In genomic region chr3:52100926-52101325, GRCm38 (mm10) we compare ENCODE assay signal across 8 mouse cellular contexts. TPM values are rescaled to one million over a fixed set of nuclear protein-coding genes. Genes with fewer than 3 reads are reported as not detected.
DNase-seq lines count a peak whose midpoint lies in the region; ATAC-seq and TF ChIP-seq lines count a peak whose summit lies in the region.

No protein-coding gene starts in this region.

- 35% methylated on average over 9 of the region's 9 CpGs for WGBS in forebrain, embryonic 13.5 days
- 35% methylated on average over 9 of the region's 9 CpGs for WGBS in intestine, postnatal 0 days
- 31% methylated on average over 9 of the region's 9 CpGs for WGBS in neural tube, embryonic 12.5 days

- intact Hi-C loops in left cerebral cortex, postnatal 14 days (cut with DNase I): loop anchor here (5.0 kb wide), 2 partner anchors 54 to 399 kb away; no protein-coding TSS in a partner anchor

- peak overlapping the region; percentile 95 for H3K9ac ChIP-seq in forebrain, embryonic 13.5 days
- no peak overlapping the region for H3K9ac ChIP-seq in intestine, postnatal 0 days (ENCODE audit: low read depth, low read length)
- peak overlapping the region; percentile 95; the same call in 1 of the 2 replicates for H3K9ac ChIP-seq in neural tube, embryonic 12.5 days

- peaks cover 19% of the 10 kb centered on the region for H3K4me1 ChIP-seq in forebrain, embryonic 13.5 days
- no peaks in the 10 kb centered on the region for H3K4me1 ChIP-seq in intestine, postnatal 0 days (replicated peaks; ENCODE audit: control insufficient read depth, insufficient read depth, low read length)
- H3K4me1 ChIP-seq in neural tube, embryonic 12.5 days: peaks cover 14% of the 10 kb centered on the region

- H3K27ac ChIP-seq in forebrain, embryonic 13.5 days: peak overlapping the region; percentile 99
- H3K27ac ChIP-seq in intestine, postnatal 0 days (ENCODE audit: low read depth, low read length): no peak overlapping the region
- no peak overlapping the region for H3K27ac ChIP-seq in neural tube, embryonic 12.5 days

- H3K9me3 ChIP-seq in forebrain, embryonic 13.5 days (replicated peaks): no peaks in the 10 kb centered on the region
- H3K9me3 ChIP-seq in intestine, postnatal 0 days (ENCODE audit: control insufficient read depth): no peaks in the 10 kb centered on the region
- H3K9me3 ChIP-seq in neural tube, embryonic 12.5 days: no peaks in the 10 kb centered on the region

- peak; percentile 26 to 56 for DNase-seq in left cerebral cortex, postnatal 14 days (ENCODE audit: low spot score in 2 of 2)
- no peak for DNase-seq in left cerebral cortex, adult 11 months (ENCODE audit: low spot score)
- no peak for DNase-seq in retina, postnatal 1 day
- DNase-seq in embryo, embryonic 11 days: no peak
- no peak for DNase-seq in cerebellum, adult 11 months

- H3K4me2 ChIP-seq in forebrain, embryonic 13.5 days: peak overlapping the region; percentile 88
- peak overlapping the region; percentile 96; the same call in 1 of the 2 replicates for H3K4me2 ChIP-seq in intestine, postnatal 0 days (replicated peaks; ENCODE audit: low read depth)
- peak overlapping the region; percentile 78 for H3K4me2 ChIP-seq in neural tube, embryonic 12.5 days (replicated peaks)

- peaks cover 3% of the 10 kb centered on the region; the same call in 1 of the 2 replicates for H3K36me3 ChIP-seq in forebrain, embryonic 13.5 days (ENCODE audit: poor library complexity, severe bottlenecking)
- no peaks in the 10 kb centered on the region for H3K36me3 ChIP-seq in intestine, postnatal 0 days (ENCODE audit: control insufficient read depth, insufficient read depth)
- no peaks in the 10 kb centered on the region for H3K36me3 ChIP-seq in neural tube, embryonic 12.5 days

- TF ChIP-seq CTCF in intestine, postnatal 0 days (IDR thresholded peaks at IDR 0.05; ENCODE audit: low read depth): no peak

- no peaks in the 10 kb centered on the region for H3K27me3 ChIP-seq in forebrain, embryonic 13.5 days
- no peaks in the 10 kb centered on the region for H3K27me3 ChIP-seq in intestine, postnatal 0 days (replicated peaks; ENCODE audit: control insufficient read depth, insufficient read depth, low read length)
- H3K27me3 ChIP-seq in neural tube, embryonic 12.5 days (replicated peaks): no peaks in the 10 kb centered on the region

- no peak for ATAC-seq in forebrain, embryonic 13.5 days
- no peak for ATAC-seq in intestine, postnatal 0 days
- ATAC-seq in neural tube, embryonic 12.5 days (ENCODE audit: low FRiP score, low read depth): no peak

- peak overlapping the region; percentile 86; the same call in 1 of the 2 replicates for H3K4me3 ChIP-seq in forebrain, embryonic 13.5 days
- peak overlapping the region; percentile 83; the same call in 1 of the 2 replicates for H3K4me3 ChIP-seq in intestine, postnatal 0 days (ENCODE audit: low read depth, low read length)
- peak overlapping the region; percentile 89 for H3K4me3 ChIP-seq in neural tube, embryonic 12.5 days

RNA-seq across cellular contexts. Expression of gene Maml3, which starts 4.0 kb away (rescaled TPM):
- total RNA-seq in left cerebral cortex, postnatal 14 days (2021): 1 to 10 TPM; 8.2 to 9.7 TPM
- polyA plus RNA-seq in forebrain, embryonic 13.5 days (2015; fragmentation: Nextera tagmentation; extraction: Ambion mirVana): 5.4 and 6.5 TPM in 2 replicates
- polyA plus RNA-seq in intestine, postnatal 0 days (2015; fragmentation: Nextera tagmentation; extraction: Ambion mirVana): 2.0 and 2.1 TPM in 2 replicates
- polyA plus RNA-seq in neural tube, embryonic 12.5 days (2016; fragmentation: Nextera tagmentation; extraction: Ambion mirVana): 9.2 and 9.4 TPM in 2 replicates

Comparison
In these comparisons a context has a peak if more than half of its experiments do, and no peak if none do; other contexts are left out.
1. DNase-seq: peak in left cerebral cortex, postnatal 14 days (2 of 2); none in left cerebral cortex, adult 11 months (single experiment), retina, postnatal 1 day (single experiment), embryo, embryonic 11 days (single experiment) and cerebellum, adult 11 months (single experiment).
2. Peak in every context shown above with its lines, with median percentiles within 50 percentile points of each other: H3K4me2 ChIP-seq and H3K4me3 ChIP-seq.